Mouse (Mus musculus) NIH3T3 (cell line): Measurements from ENCODE around the gene Gjb3.

Experiments used
- DNase-seq: peaks from one replicate; pipeline ENCODE4 v3.0.0-alpha.2; 2012; ENCODE audit warnings: low read depth

Gene Gjb3

GRCm38 (mm10) chr4:127330181-127331100, at the start of gene Gjb3:
Gene Gjb3 (minus strand): TSS chr4:127330844.
- DNase-seq, result peak; percentile 70

GRCm38 (mm10) chr4:127377344-127377743, 46.7 kb upstream of the Gjb3 start:
- DNase-seq, result peak; percentile 33

GRCm38 (mm10) chr4:127375541-127376177, 45.0 kb upstream of the Gjb3 start:
- DNase-seq, result no peak

GRCm38 (mm10) chr4:127374645-127375044, 44.0 kb upstream of the Gjb3 start:
- no peak for DNase-seq

- DNase-seq, result peak; percentile 47
Measured at GRCm38 (mm10) chr4:127373491-127373890, 42.8 kb upstream of the Gjb3 start.

GRCm38 (mm10) chr4:127371546-127371945, 40.9 kb upstream of the Gjb3 start:
- DNase-seq, result peak; percentile 90

GRCm38 (mm10) chr4:127370447-127370846, 39.8 kb upstream of the Gjb3 start:
- DNase-seq, result peak; percentile 67

- DNase-seq, result peak; percentile 80
Measured at GRCm38 (mm10) chr4:127368379-127368973, 37.8 kb upstream of the Gjb3 start.

GRCm38 (mm10) chr4:127365834-127366233, 35.2 kb upstream of the Gjb3 start:
- no peak for DNase-seq

- DNase-seq, result no peak
Measured at GRCm38 (mm10) chr4:127365433-127365832, 34.8 kb upstream of the Gjb3 start.

GRCm38 (mm10) chr4:127364431-127364830, 33.8 kb upstream of the Gjb3 start:
- no peak for DNase-seq

GRCm38 (mm10) chr4:127363331-127363730, 32.7 kb upstream of the Gjb3 start:
- DNase-seq, result peak; percentile 74

- no peak for DNase-seq
Measured at GRCm38 (mm10) chr4:127362520-127362919, 31.9 kb upstream of the Gjb3 start.

GRCm38 (mm10) chr4:127358018-127358417, 27.4 kb upstream of the Gjb3 start, which contains the start of gene Gjb5:
Gene Gjb5 (minus strand): TSS chr4:127358181.
- no peak for DNase-seq

- peak; percentile 95 for DNase-seq
Measured at GRCm38 (mm10) chr4:127354506-127355485, 24.2 kb upstream of the Gjb3 start.

GRCm38 (mm10) chr4:127353951-127354438, 23.4 kb upstream of the Gjb3 start, which contains the start of gene Gjb4:
Gene Gjb4 (minus strand): TSS chr4:127354081.
- DNase-seq, result peak; percentile 31

GRCm38 (mm10) chr4:127352594-127352993, 21.9 kb upstream of the Gjb3 start:
- DNase-seq, result peak; percentile 93

GRCm38 (mm10) chr4:127349560-127350300, 19.1 kb upstream of the Gjb3 start:
- DNase-seq, result peak; percentile 58

GRCm38 (mm10) chr4:127345000-127345399, 14.4 kb upstream of the Gjb3 start:
- no peak for DNase-seq

- no peak for DNase-seq
Measured at GRCm38 (mm10) chr4:127341372-127341771, 10.7 kb upstream of the Gjb3 start.
